Mouse (Mus musculus) lung, postnatal 36 days (tissue): ENCODE data around the gene Srebf1.

Experiments used
- DNase-seq: peaks from one replicate; pipeline ENCODE4 v3.0.0; 2022; ENCODE audit warnings: mixed read lengths

Srebf1 gene

DNA sequence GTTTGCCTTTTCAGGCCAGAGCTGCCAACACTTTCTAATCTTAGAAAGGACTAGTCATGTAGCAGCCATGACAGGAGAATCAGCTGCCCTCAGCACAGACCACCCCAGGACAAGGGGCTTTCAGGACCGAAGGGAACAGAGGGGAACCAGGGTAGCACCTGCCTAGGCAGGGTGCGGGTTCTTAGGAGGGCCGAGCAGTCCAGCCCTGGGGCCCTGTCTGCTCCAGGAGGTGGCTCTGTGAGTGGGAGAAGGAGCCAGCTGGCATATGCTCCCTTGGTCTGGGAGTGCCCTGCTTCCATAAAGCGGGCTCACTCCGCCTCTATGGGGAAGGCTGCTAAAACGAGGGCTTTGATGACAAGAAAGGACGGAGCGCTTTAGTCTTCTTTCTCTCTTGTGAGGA is 10.9 kb upstream of the Srebf1 start:
- DNase-seq, result no peak

DNA sequence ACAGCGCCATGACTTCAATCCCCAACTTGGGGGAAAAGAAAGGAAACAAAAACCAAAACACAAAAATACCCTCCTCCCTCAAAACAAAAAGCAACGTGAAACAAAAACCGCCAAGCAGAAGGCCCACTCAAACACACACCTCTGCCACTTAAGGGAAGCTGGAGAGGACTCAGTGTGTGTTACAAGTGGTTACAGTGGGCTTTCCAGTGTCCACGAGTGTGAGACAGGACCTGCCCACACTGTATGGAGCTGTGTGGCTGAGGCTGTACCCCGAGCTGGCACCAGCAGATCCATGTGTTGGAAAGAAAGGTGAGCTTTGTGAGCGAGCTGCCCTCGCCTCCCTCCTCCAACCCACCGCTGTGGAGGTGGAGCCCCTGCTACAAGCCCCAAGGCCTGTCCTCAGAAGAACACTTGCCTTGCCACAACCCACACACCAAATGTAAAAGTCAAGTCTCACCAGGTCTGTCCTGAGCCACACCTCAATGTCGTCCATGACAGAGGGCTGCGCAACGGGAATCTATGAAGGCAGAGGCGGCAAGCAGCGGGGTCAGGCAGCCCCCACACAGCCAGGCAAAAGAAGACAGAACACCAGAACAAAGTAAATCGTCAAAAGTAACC is 10.2 kb upstream of the Srebf1 start:
- peak; percentile 49 for DNase-seq

GRCm38 (mm10) chr11:60231951-60232350 is 9.6 kb upstream of the Srebf1 start:
- no peak for DNase-seq

DNA sequence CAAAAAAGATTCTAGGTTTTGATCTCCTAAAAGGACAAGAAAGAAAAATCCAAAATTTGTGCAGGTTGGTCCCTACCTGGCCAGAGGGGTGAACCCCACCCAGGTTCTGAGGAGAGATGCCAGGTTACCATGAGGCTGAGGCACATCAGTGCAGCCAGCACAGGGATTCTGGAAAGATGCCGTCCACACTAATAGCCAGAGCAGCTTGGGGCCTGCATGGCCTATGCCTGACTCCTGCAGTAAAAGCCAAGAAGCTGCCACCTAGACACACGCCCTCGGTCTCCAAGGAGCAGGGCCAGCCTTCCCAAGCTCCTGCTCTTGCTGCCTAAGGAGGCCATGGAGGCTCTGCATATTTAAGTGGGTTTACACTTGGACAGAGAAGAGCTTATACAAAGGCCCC is 8.9 kb upstream of the Srebf1 start:
- no peak for DNase-seq

DNA sequence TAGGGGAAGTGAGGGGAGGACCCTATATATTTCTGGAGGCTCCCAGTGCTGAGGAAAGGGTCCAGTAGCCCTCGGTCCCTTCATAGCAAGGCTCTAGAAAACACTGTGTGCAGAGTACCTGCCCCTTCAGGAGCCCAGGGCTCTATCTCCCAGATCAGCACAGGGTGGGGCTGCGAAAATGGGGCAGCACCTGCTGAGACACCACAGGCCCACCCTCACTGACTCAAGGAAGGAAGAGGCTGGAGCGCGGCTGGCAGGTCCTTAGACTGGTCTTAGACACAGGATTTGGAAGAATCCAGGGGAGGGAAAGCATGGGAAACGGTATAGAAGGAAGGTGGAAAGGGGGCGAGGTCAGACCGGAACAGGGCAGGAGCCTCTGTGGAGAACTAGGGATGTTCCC is 8.1 kb upstream of the Srebf1 start:
- no peak for DNase-seq

GRCm38 (mm10) chr11:60229821-60230220 is 7.4 kb upstream of the Srebf1 start:
- peak; percentile 83 for DNase-seq

DNA sequence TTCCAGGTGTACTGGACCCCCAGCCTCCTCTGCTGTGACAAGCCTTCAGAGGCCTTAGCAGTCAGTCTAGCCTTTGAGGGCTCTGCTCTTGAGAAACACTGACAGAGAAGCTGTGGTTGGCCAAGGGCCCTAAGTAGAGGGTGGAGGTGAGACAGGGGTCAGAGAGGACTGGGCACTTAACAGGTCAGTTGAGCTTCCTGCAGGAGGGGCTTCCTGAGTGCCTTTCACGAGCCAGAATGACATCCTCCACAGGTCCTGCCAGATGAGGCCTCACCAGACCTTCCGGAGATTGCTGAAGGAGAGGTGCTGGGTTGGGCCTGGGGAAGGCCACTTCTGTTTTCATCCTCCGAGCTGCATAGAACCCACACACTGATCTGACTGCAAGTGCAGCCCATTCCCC is 6.1 kb upstream of the Srebf1 start:
- peak; percentile 61 for DNase-seq

DNA sequence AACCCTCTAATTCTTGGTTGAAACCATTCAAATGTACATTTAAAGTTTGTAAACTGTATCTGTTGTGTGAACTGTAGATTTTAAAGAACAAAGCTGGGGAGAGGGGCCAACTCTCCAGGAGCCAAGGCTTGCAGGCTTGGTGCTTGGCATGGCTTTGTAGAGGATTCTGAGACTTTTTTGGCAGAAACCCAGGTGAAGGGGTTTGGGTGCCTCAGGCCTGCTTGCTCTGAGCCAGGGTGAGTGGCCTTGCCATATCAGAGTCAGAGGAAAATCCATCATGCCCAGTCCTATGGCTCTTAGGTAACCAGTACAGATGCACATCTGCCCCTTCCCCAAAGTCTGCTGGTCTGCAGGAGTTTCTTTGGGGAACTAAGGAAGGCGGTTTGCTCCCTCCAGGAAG is 3.5 kb upstream of the Srebf1 start:
- no peak for DNase-seq

DNA sequence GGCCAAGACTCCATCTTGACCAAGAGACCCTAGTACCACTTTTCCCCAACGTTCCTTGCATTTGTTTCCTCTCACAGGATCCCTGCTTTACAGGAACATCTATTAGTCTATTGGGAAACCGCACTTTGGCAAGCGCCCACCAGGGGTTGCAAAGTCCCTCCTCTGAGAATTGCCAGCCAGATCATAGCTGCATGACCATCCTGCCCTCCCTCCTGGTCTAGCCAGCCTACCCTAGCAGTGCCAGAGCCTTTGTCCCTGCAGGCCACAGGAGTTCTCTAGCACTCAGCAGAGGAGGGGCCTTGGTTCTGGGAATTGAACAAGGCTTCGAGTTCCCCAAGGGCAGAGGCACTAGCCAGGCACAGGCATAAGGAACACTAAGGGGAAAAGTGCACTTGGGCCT is 2.3 kb upstream of the Srebf1 start:
- no peak for DNase-seq

DNA sequence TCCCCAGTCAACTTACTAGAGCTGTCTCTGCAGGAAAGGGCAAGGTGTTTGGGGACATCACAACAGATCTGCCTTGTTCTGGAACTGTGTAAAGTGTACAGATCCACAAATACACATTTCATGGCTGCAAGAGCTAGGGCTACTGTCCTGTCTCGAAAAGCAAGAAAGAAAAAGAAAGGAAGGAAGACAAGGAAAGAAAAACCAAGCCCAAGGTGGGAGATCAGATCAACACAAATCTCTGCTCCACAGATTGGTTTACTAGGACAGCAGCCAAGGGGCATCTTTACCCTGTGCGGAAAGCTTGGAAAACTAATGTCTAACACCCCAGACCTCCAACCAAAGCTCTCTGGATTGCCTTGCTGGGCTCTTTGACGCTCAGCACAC is 304 bp downstream of the Srebf1 start:
- no peak for DNase-seq

- no peak for DNase-seq
Observed at GRCm38 (mm10) chr11:60221425-60221824, 956 bp downstream of the Srebf1 start.

- DNase-seq, result peak; percentile 95
Observed at GRCm38 (mm10) chr11:60220291-60220804, 2.0 kb downstream of the Srebf1 start.

DNA sequence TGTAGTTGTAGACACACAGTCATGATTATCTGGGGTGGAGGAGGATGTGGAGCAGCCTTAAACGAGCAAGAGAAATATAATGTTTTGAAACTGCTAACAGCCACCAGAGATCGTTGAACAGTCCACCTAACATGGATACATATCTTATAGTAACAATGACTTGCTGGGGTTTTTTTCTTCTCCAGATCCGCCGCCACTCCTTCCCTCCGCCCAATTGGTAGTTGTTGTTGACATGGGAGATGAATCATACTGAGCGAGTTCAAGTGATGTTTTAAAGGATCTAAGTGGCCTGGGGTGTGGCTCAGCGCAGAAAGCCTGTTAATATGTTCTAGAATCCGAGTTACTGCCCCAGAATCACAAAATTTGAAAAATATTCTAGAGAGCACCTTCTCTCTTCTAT is 2.8 kb downstream of the Srebf1 start:
- DNase-seq, result peak; percentile 79

GRCm38 (mm10) chr11:60217467-60217866 is 4.9 kb downstream of the Srebf1 start:
- no peak for DNase-seq

- DNase-seq, result no peak
Observed at GRCm38 (mm10) chr11:60216671-60217070, 5.7 kb downstream of the Srebf1 start.

DNA sequence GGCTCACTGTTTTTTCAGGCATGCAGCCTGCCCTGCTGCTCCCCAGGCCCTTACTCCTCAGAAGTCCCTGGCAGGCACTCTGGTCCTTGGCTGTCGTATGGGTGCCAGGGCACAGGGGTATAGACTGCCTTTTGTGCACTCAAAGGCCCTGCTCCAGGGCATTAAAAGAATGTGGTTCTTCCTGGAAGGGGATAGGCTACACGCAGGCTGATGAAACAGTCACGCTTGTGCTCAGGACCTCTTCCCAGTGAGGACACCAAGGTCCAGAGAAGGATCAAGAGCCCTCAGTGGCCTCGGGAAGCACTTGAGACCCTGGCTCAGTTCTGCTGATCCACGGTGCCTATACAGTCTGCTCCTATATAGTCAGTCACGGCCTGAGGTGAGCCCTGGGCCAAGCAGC is 9.1 kb downstream of the Srebf1 start:
- no peak for DNase-seq

- DNase-seq, result no peak
Observed at GRCm38 (mm10) chr11:60211761-60212160, 10.6 kb downstream of the Srebf1 start.

- DNase-seq, result no peak
Observed at GRCm38 (mm10) chr11:60211152-60211551, 11.2 kb downstream of the Srebf1 start.

- peak; percentile 97 for DNase-seq
Observed at GRCm38 (mm10) chr11:60210305-60210724, 12.1 kb downstream of the Srebf1 start.

DNA sequence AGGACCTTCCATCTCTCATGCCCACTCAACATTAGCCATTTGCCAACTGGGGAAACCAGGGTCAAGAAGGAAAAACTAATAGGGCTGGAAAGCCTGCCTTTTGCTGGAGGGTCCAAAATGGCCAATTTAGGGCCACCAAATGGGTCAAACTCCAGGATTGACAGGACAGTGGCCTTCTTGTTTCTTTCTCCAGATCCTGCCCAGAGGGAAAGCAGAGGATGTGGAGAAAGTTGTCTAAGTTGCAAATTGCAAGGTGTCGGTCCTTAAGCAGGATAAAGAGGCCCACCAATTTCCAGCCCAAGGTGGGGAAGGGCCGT is 12.5 kb downstream of the Srebf1 start:
- DNase-seq, result no peak

DNA sequence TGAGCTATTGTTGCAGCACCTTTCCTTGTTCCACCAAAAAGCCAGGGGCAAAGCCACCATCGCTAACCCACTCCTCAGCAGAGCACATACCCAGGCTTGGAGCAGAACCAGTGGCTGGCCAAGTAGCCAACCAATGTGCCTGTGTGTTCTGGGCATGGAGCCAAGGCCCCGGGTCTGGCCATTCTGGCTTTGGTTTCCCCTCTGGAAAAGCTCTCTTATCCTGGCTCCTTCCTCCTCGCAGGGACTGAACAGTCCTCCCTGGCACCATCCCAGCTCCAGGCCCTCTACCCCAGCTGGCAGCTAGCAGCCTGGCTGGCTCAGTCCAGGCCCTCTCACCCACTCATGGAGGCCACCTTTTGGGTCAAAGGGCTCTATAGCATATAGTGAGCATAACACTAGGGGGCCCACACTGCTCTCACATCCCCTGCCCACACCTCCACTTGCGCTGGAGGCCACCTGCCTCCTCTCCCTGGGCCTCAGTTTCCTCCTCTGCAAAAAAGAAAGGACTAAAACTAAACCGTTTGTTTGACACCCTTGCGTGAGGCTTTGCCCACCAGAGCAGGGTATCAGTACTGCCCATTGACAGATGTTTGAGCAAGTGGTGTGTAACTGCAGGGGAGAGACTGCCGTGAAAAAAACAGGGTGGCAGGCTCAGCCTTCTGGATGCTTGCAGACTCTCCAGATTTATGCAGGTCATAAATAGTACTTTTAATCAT is 13.0 kb downstream of the Srebf1 start:
- DNase-seq, result peak; percentile 83

GRCm38 (mm10) chr11:60208712-60209111 is 13.7 kb downstream of the Srebf1 start:
- no peak for DNase-seq

DNA sequence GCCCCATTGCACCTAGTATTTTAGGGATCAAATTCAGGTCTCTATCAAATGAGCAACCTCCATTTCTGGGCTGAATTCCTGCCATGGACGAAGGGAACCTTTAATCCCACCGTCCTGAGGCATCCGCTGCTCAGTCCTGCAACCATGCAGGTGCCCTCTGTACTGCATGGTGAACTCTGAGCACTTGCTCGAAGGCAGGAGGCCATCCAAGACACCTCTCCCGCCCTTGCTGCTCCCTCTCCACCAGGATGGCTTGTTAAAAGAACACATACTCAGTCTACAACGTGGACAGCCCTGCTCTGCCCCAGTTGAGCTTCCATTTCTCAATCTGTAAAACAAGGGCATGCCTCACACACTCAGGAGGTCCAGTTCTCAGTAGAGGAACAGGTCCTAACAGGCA is 14.2 kb downstream of the Srebf1 start:
- DNase-seq, result no peak

- DNase-seq, result peak; percentile 76
Observed at GRCm38 (mm10) chr11:60206207-60206606, 16.2 kb downstream of the Srebf1 start.

GRCm38 (mm10) chr11:60205026-60205425 is 17.4 kb downstream of the Srebf1 start:
- DNase-seq, result peak; percentile 89
